Mouse (Mus musculus) bone marrow macrophage, adult 2 months (primary cell): ENCODE results near the gene Rnf11.

Experiments used
- CTCF ChIP-seq: IDR thresholded peaks from 2 replicates; pipeline ENCODE4 v1.5.1; 2012; ENCODE audit warnings: low read depth, mild to moderate bottlenecking, low read length, moderate library complexity
- POLR2A ChIP-seq: IDR thresholded peaks from 2 replicates; pipeline ENCODE4 v1.6.1; 2012; ENCODE audit warnings: mild to moderate bottlenecking, low read depth, low read length, borderline replicate concordance

DNA sequence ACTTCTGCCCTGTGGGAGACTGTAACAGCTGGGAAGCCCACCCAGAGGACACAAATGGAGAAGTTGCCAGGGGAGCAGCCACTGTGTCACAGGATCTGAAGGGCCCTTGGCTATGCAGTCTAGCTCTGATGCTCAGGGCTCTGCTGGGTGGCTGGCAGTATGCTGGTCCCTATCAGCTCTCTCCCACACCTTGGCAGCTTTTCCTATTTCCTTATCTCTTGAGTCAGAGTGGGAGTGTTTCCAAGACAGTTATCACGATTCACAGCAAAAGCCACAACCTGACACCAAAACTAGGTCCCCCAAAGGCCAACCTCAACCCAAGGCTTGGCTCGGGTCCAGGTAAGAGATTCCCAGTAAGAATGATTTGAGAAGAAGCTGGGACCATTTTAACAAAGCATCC lies 39.1 kb downstream of the Rnf11 start:
- TF ChIP-seq CTCF (no peak), POLR2A (no peak)
